Mouse (Mus musculus) heart, adult 9 months (tissue): Measurements from ENCODE around the gene Rnase2b.
"Not testable (repeated sequence)": the region's sequence is repeated elsewhere in the genome, so short reads cannot be mapped to it uniquely, and the experiment has no call there.

Experiments
- DNase-seq, 2 experiments: peaks; one replicate each; pipeline ENCODE4 v3.0.0; 2022; ENCODE audit warnings: low spot score in 2 of 2

The Rnase2b gene

GRCm38 (mm10) chr14:51161976-51162375 lies at the start of gene Rnase2b:
Gene Rnase2b, plus strand, starts transcription at chr14:51162260.
- not testable (repeated sequence) for DNase-seq

GRCm38 (mm10) chr14:51113476-51113875 lies 48.6 kb upstream of the Rnase2b start:
- DNase-seq: no peak

DNA sequence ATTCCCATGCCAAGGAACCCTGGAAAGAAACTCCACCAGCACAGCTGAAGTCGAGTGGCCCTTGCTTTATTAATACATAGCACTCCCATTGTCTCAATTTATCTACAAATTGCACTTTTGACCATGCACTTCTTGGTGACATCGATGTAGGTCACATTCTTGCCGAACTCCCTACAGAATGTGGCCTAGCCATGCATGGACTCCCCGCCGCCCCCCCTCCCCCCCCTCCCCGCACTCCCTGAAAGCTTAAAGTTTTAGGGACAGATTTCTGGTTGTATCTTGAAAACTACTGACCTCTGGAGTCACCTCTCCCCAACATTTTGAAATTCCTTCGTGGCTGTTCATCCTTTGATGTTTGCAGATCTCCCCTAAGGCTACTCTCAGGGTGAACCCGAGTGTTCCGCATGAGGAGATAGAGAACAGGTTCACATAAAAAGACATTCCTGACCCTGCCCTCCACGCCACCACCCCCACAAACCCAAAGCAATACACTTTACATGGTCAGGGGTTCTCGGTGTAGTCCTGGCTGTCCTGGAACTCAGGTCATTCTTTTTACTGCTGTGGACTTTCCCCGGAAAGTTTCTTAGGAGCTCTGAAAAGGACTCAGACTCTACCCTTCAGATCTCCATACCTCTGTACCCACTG lies 48.0 kb upstream of the Rnase2b start, which contains the start of gene Eddm3b:
TSS of gene Eddm3b (plus strand) at position 511 of the 645 bp plus-strand sequence.
- no peak for DNase-seq

GRCm38 (mm10) chr14:51125684-51126083 lies 36.4 kb upstream of the Rnase2b start:
- DNase-seq: no peak

DNA sequence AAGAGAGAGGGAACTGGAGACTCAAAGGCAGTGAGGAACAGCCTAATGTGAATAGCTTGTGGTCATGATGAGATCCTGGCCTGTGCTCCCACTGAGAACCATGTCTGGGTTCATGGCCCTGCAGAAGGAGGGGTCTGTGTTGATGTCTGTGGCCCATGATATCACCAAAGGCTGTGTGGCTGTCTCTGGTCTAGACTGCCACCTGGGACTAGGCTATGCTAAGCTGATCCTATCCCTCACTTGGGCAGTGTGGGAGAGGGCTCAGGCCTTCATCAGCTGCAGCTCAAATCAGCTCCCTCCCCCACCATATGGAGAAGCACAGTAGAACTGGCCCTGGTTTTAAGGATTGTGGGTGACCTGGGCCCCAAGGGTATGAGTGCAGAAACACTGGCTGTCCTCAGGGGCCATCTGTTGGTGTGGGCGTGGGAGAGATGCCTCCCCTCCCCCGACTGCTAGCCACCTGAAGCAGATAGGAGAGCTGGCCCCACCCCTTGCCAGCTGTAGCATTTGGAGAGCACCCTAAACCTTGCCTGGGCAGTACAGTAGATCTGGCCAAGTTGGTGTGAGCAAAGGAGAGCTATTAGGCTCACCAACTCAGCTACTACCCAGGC lies 34.3 kb upstream of the Rnase2b start:
- no peak for DNase-seq

DNA sequence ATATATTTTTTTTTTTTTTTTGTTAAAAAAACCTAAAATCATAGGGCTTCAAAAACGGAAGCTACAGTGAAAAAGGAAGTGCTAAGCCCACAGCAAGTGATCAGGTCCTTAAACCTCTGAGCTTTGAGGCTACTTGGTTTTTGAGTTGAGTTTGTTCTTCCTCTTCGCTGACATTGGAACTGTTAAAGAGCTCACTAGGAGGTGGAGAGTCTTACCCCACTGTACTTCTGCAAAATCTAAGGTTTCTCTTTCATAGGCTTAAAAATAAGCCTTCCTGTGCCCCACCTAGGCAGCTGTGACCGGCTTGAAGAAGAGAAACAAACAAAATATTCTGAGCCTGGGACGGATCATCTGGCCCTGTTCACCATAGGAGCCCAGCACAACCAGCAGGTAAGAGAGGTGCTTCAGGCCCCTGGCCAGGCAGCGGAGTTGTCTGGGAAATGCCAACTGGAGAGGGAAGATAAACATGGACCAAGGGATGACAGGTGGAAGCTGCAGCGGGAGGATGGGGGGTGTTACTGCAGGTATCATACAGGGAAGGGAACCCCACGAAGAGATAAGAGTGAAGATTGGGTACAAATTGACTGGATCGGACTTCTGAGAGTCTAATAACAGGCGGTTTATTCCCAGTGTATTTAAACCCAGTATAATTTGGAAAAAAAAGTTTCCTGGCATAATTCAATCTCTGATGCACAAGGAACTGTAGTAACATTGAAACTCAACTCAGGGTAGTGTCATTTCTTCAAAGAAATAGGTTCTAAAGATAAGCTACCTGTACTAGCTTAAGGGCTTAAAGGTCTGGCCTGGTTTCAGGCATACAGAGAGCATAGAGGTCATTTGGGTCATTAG lies 33.1 kb upstream of the Rnase2b start:
- peak in 1 of 2 experiments; percentile 40 for DNase-seq

GRCm38 (mm10) chr14:51129624-51129975 lies 32.5 kb upstream of the Rnase2b start:
- DNase-seq: no peak

- DNase-seq: no peak
Observed at GRCm38 (mm10) chr14:51130315-51130940, 31.6 kb upstream of the Rnase2b start.

- no peak for DNase-seq
Observed at GRCm38 (mm10) chr14:51131086-51131815, 30.8 kb upstream of the Rnase2b start.

GRCm38 (mm10) chr14:51132372-51132771 lies 29.7 kb upstream of the Rnase2b start:
- no peak for DNase-seq

GRCm38 (mm10) chr14:51140342-51140741 lies 21.7 kb upstream of the Rnase2b start:
- no peak for DNase-seq

- no peak for DNase-seq
Observed at GRCm38 (mm10) chr14:51142119-51142518, 19.9 kb upstream of the Rnase2b start.

GRCm38 (mm10) chr14:51142568-51142967 lies 19.5 kb upstream of the Rnase2b start:
- DNase-seq: no peak

DNA sequence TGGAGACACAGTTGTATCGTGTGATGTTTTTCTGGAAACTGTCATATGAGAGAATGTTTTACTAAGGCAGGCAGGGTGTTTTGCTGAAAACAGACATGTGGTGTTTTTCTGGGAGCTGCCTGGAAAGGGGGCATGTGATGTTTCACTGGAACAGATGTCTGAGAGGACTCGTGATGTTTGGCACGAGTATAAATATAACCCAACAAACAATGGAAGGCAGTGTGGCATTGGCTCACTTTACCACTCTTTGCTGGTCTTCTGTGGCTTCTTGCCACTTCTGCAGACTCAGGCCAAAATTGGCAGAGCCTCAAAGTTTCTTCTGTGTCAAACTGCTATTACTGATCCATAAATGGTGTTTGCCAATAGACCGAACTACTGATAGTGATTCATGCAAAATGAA lies 18.8 kb upstream of the Rnase2b start:
- DNase-seq: peak; percentile 14 to 30

- no peak for DNase-seq
Observed at GRCm38 (mm10) chr14:51143937-51144336, 18.1 kb upstream of the Rnase2b start.

GRCm38 (mm10) chr14:51144451-51144850 lies 17.6 kb upstream of the Rnase2b start:
- DNase-seq: no peak

GRCm38 (mm10) chr14:51145521-51145920 lies 16.5 kb upstream of the Rnase2b start:
- DNase-seq: no peak

GRCm38 (mm10) chr14:51146685-51147084 lies 15.4 kb upstream of the Rnase2b start, which contains the start of gene Rnase1:
Gene Rnase1, minus strand, starts transcription at chr14:51146785.
- no peak for DNase-seq

DNA sequence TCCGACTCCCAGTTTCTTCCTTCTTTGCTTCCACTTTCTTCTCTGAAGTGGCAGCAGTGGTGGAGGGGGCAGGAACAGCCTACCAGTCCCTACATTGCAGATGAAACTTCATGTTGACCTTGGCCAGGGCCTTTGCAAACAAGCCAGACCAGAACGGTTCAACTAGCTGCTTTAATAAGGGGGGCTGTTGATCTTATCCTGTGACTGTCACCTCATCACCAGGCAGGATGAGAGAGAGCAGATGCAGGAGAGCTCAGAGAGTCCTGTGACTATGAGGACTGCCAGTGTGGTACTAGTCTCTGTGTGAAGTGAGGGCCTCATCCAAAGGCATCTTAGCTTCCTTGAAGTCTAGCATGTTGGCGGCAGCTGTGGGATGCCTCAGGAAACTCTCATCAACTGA lies 14.1 kb upstream of the Rnase2b start:
- DNase-seq: no peak

DNA sequence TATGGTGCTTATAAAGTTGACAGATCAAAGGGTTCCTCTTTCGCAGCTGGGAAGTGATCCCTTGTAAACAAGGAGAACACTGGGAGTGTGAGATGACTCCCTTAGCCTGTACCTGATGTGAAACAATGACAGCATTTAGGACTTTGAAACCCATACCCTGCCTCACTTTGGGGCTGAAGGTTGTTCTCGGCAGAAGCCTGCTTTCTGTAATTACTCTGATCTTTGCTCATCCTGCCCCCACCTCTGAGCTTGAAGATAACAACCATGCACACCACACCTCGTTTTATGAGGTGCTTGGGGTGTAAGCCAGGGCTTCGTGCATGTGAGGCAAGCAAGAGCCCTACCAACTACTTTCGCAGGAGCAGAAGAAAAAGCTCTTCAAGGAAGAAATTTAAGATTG lies 12.9 kb upstream of the Rnase2b start:
- DNase-seq: no peak

GRCm38 (mm10) chr14:51150206-51150831 lies 11.7 kb upstream of the Rnase2b start:
- no peak for DNase-seq
